Mouse (Mus musculus): ENCODE results near the gene Cdv3. TPM values are rescaled to one million over a fixed set of nuclear protein-coding genes. Genes with fewer than 3 reads are reported as not detected.
A peak's percentile ranks its signal among the peaks of the same experiment; 100 is the strongest.

The Cdv3 gene
- 100 to 1,000 TPM in 1 of 3 experiments, 10 to 100 TPM in 2; 70.3 to 256 (median 81.7) TPM for polyA plus RNA-seq (2017; shearing (Covaris generic))

GRCm38 (mm10) chr9:103365290-103366247 lies at the start of gene Cdv3:
Cdv3 (minus strand) TSS chr9:103365840.
- peak; percentile 95 for ATAC-seq

- no peak for ATAC-seq
Observed at GRCm38 (mm10) chr9:103413457-103413856, 47.8 kb upstream of the Cdv3 start.

- ATAC-seq = no peak
Observed at GRCm38 (mm10) chr9:103409119-103409518, 43.5 kb upstream of the Cdv3 start.

GRCm38 (mm10) chr9:103408136-103408777 lies 42.6 kb upstream of the Cdv3 start:
- ATAC-seq = no peak

- no peak for ATAC-seq
Observed at GRCm38 (mm10) chr9:103403331-103403973, 37.8 kb upstream of the Cdv3 start.

GRCm38 (mm10) chr9:103398509-103399157 lies 33.0 kb upstream of the Cdv3 start:
- ATAC-seq = no peak

GRCm38 (mm10) chr9:103393256-103393655 lies 27.6 kb upstream of the Cdv3 start:
- no peak for ATAC-seq

- no peak for ATAC-seq
Observed at GRCm38 (mm10) chr9:103391796-103392372, 26.2 kb upstream of the Cdv3 start.

- ATAC-seq = no peak
Observed at GRCm38 (mm10) chr9:103389261-103389660, 23.6 kb upstream of the Cdv3 start.

- no peak for ATAC-seq
Observed at GRCm38 (mm10) chr9:103387011-103387653, 21.5 kb upstream of the Cdv3 start.

- ATAC-seq = no peak
Observed at GRCm38 (mm10) chr9:103386573-103386972, 20.9 kb upstream of the Cdv3 start.

GRCm38 (mm10) chr9:103385600-103385999 lies 20.0 kb upstream of the Cdv3 start:
- ATAC-seq = no peak

- no peak for ATAC-seq
Observed at GRCm38 (mm10) chr9:103384141-103384796, 18.6 kb upstream of the Cdv3 start.

- ATAC-seq = no peak
Observed at GRCm38 (mm10) chr9:103383576-103383975, 17.9 kb upstream of the Cdv3 start.

- no peak for ATAC-seq
Observed at GRCm38 (mm10) chr9:103382989-103383388, 17.3 kb upstream of the Cdv3 start.

- no peak for ATAC-seq
Observed at GRCm38 (mm10) chr9:103380566-103380965, 14.9 kb upstream of the Cdv3 start.

GRCm38 (mm10) chr9:103379199-103379598 lies 13.6 kb upstream of the Cdv3 start:
- ATAC-seq = no peak

- ATAC-seq = no peak
Observed at GRCm38 (mm10) chr9:103378686-103379085, 13.0 kb upstream of the Cdv3 start.

- ATAC-seq = no peak
Observed at GRCm38 (mm10) chr9:103376346-103377320, 11.0 kb upstream of the Cdv3 start.

All from inflammation-experienced regulatory T-cells, adult 6 months (primary cell).